Mouse (Mus musculus) spleen, postnatal 4 days (tissue): ENCODE data around the gene Zfp64.
"Not testable (repeated sequence)": the region's sequence is repeated elsewhere in the genome, so short reads cannot be mapped to it uniquely, and the experiment has no call there.

Experiments
- DNase-seq, 2 experiments: peaks; one replicate each; pipeline ENCODE4 v3.0.0; 2022; ENCODE audit warnings: low spot score in 2 of 2

Gene Zfp64

GRCm38 (mm10) chr2:168895531-168895930 lies 59.9 kb downstream of the Zfp64 start:
- no peak for DNase-seq

GRCm38 (mm10) chr2:168894738-168895137 lies 60.6 kb downstream of the Zfp64 start:
- DNase-seq, result no peak

GRCm38 (mm10) chr2:168892057-168892456 lies 63.3 kb downstream of the Zfp64 start:
- DNase-seq, result no peak

- DNase-seq, result peak in 1 of 2 experiments; percentile 24
Measured at GRCm38 (mm10) chr2:168884641-168885040, 70.7 kb downstream of the Zfp64 start.

- DNase-seq, result no peak
Measured at GRCm38 (mm10) chr2:168882997-168883396, 72.4 kb downstream of the Zfp64 start.

- no peak for DNase-seq
Measured at GRCm38 (mm10) chr2:168881927-168882326, 73.5 kb downstream of the Zfp64 start.

- no peak for DNase-seq
Measured at GRCm38 (mm10) chr2:168879573-168879972, 75.8 kb downstream of the Zfp64 start.

- no peak for DNase-seq
Measured at GRCm38 (mm10) chr2:168878708-168879107, 76.7 kb downstream of the Zfp64 start.

GRCm38 (mm10) chr2:168878158-168878557 lies 77.2 kb downstream of the Zfp64 start:
- DNase-seq, result no peak

GRCm38 (mm10) chr2:168876631-168877030 lies 78.8 kb downstream of the Zfp64 start:
- no peak for DNase-seq

- no peak for DNase-seq
Measured at GRCm38 (mm10) chr2:168874498-168874897, 80.9 kb downstream of the Zfp64 start.

GRCm38 (mm10) chr2:168871767-168872511 lies 83.4 kb downstream of the Zfp64 start:
- DNase-seq, result no peak

GRCm38 (mm10) chr2:168870480-168870879 lies 84.9 kb downstream of the Zfp64 start:
- no peak for DNase-seq

GRCm38 (mm10) chr2:168866942-168867341 lies 88.4 kb downstream of the Zfp64 start:
- DNase-seq, result no peak

GRCm38 (mm10) chr2:168866436-168866835 lies 89.0 kb downstream of the Zfp64 start:
- no peak for DNase-seq

- DNase-seq, result no peak
Measured at GRCm38 (mm10) chr2:168864905-168865304, 90.5 kb downstream of the Zfp64 start.

GRCm38 (mm10) chr2:168862694-168863093 lies 92.7 kb downstream of the Zfp64 start:
- DNase-seq, result no peak

GRCm38 (mm10) chr2:168860922-168861740 lies 94.3 kb downstream of the Zfp64 start:
- no peak for DNase-seq

GRCm38 (mm10) chr2:168860032-168860691 lies 95.2 kb downstream of the Zfp64 start:
- DNase-seq, result no peak

- no peak for DNase-seq
Measured at GRCm38 (mm10) chr2:168856638-168857037, 98.7 kb downstream of the Zfp64 start.

GRCm38 (mm10) chr2:168854777-168855176 lies 100.6 kb downstream of the Zfp64 start:
- no peak for DNase-seq

GRCm38 (mm10) chr2:168853869-168854268 lies 101.5 kb downstream of the Zfp64 start:
- DNase-seq, result not testable (repeated sequence)
